Mouse (Mus musculus): ENCODE measurements around the gene Plekhg4.
A peak's percentile ranks its signal among the peaks of the same experiment; 100 is the strongest.

Gene Plekhg4

DNA sequence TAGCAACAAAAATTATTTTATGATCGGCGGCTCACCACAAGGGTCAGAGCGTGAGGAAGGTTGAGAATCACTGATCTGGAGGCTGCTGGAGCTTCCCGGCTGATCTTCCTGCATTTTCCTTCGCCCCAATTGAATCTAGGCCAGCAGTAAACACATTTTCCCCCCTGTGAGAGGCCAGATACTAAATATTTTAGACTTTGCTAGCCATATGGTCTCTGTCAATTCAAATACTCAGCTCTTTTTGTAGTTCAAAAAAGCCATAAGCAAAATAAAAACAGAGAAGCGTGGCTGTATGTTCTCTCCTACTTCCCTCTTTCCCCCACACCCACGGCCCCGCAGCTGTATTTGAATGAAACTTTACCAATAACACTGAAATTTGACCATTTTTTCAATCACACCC lies 30.4 kb downstream of the Plekhg4 start:
- DNase-seq (ENCODE audit: low read depth, low spot score) = no peak

DNA sequence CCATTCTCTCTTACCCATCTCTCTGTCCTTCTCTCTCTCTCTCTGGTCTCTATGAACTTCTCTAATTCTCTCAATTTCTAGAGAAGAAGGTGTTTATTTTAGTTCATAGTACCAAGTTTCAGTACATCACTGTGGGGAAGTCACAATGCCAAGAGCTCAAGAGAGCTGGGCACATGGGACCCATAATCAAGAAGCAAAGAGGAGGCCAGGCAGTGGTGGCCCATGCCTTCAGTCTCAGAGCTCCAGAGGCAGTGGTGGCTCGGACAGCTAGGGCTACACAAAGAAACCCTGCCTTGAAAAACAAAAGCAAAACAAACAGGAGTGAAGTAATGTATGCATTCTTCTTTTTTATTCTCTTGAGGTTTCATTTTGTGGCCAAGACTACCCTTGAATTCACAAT lies 31.4 kb downstream of the Plekhg4 start:
- no peak for DNase-seq (ENCODE audit: low read depth, low spot score)

GRCm38 (mm10) chr8:105406416-105406815 lies 33.3 kb downstream of the Plekhg4 start:
- no peak for DNase-seq (ENCODE audit: low read depth, low spot score)

DNA sequence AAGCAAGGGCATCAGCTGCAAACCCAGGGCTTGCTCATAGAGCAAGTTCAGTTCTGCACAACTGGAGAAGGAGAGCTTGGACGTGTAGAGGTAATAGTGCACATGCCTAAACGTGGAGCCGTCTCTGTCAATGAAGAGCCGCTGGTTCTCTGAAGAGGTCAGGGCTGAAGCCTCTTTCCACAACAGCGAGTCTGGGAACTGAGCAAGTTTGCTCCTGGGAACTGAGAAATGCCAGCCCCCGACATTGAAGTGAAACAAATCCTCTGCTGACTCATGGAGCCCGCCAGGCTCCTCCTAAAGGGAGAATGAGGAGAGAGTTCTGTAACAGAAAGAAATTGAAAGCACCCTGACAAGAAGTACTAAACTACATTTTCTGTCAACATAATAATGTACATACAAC lies 35.3 kb downstream of the Plekhg4 start:
- no peak for DNase-seq (ENCODE audit: low read depth, low spot score)

- no peak for DNase-seq (ENCODE audit: low read depth, low spot score)
Measured at GRCm38 (mm10) chr8:105409947-105410346, 36.9 kb downstream of the Plekhg4 start.

DNA sequence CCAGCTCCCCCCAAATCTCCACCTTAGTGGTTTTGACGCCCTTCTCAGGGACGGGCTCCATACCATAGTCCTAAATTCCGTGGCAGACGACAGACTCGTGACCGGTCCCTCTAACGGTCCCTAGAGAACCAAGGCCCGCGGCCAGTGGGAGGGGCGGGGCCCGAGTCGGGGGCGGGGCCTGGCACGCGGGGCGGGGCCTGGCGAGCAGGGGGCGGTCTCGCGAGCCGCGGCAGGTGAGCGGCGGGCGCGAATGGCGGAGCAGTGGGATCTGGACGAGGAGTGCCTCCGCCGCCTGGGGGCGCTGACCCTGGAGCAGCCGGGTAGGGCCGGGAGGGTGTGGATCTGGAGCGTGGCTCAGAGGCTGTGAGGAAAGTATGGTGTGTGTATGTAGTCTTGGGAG lies 40.3 kb downstream of the Plekhg4 start, which contains the start of the genes Kctd19 and Lrrc36:
Kctd19 (minus strand) TSS at position 112 of the 400 bp plus-strand sequence.
Lrrc36 (plus strand) TSS at position 181 of the 400 bp plus-strand sequence.
- DNase-seq (ENCODE audit: low read depth, low spot score) = peak; percentile 90

GRCm38 (mm10) chr8:105418992-105419391 lies 45.9 kb downstream of the Plekhg4 start:
- DNase-seq (ENCODE audit: low read depth, low spot score) = peak; percentile 50

DNA sequence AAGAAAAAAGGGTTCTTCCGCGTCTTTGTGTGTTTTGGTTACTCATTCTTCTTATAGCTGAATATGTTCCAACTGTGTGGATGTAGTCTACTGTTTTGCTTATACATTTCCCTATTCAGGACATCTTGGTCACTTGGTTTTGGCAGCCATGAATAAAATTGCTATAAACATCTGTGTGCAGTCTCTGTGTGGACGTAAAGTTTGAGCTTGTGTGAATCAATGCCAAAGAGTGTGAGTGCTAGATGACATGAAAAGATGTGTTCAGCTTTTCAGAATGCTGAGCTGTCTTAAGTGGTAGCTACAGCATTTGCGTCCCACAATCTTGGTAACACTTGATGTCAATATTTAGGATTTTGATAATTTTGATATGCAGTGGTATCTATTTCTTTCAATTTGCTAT lies 46.7 kb downstream of the Plekhg4 start:
- no peak for DNase-seq (ENCODE audit: low read depth, low spot score)

DNA sequence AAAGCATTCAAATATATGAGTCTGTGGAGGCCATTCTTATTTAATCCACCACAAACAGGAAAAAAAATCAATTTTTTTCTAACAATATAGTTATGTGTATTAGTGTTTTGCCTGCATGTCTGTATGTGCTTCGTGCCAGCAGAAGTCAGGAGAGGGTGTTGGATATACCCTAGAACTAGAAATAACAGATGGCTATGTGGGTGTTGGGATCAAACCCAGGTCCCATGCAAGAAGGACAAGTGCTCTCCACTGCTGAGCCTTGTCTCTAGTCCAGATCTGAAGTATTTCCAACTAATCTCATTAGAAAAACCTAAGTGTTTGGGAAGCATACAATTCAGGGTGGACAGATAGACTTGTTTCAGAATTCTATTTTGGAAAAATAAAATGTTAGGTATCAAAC lies 48.9 kb downstream of the Plekhg4 start:
- no peak for DNase-seq (ENCODE audit: low read depth, low spot score)

DNA sequence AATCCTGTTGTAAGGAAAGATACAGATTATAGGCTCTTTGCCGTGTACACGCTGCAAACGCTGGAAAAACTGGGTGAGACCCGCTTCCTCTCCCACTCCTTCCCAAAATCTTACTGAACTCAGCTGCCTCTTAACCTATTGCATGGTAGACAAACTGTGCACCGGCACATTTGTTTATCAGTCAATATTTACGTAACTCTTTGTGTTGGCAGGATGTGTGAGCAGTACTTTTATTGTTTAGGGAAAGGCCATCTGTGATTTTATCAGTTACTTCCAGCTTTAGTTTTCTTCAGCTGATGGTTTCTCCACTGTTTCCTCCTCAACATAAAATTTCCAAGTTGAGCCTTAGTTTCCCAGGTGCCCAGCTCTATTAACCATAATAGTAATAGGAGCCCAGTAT lies 53.8 kb downstream of the Plekhg4 start:
- DNase-seq (ENCODE audit: low read depth, low spot score) = no peak

DNA sequence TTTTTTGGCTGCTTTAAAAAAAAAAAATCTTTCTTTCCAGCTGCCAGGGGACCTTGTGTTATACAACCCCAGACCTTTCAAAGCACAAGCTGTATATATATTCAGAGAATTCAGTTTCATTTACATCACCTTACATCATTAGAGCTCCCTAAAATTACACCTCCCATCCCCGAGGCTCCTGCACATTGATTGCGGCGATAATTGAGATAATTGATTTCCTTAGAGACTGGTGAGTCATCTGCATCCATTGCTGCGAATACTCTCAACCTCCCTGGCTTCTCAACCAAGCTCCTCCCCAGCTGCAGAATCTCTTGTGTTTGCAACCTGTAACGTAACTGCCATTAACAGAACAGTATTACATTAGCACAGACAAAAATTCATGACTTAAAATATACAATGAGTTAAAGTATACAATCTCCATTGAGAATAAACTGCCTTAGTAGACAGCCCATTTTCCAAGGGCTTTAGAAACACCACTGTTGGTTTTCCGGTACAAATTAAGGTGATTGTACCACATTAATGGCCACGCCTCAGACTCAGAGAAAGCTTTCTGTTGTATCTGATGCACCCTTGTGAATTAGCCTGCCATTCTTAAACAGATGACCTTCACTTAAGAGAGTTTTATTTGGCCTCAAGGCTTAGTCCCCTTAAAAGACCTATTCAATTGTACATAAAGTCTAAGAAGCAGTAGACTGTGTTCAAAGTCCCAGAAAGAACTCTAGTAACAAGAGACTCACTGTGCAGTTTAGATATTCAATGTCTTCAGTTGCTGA lies 58.9 kb downstream of the Plekhg4 start:
- peak; percentile 72 for DNase-seq (ENCODE audit: low read depth, low spot score)

Measured in ES-CJ7 (cell line).